Mouse (Mus musculus) liver, embryonic 14.5 days (tissue): ENCODE results near the gene Gm49392.

ENCODE experiments used
- CTCF ChIP-seq: IDR thresholded peaks from 2 replicates; pipeline ENCODE4 v1.5.1; 2016; ENCODE audit warnings: antibody characterized with exemption, low read depth, control low read depth
- EP300 ChIP-seq: IDR thresholded peaks from 2 replicates; pipeline ENCODE4 v1.6.1; 2016; ENCODE audit warnings: antibody characterized with exemption, low read depth

GRCm38 (mm10) chr13:60813722-60814121, 83.0 kb downstream of the Gm49392 start:
- no peak for TF ChIP-seq CTCF
- no peak for TF ChIP-seq EP300
